Mouse (Mus musculus) heart, postnatal 0 days (tissue): ENCODE measurements around the gene Tbcd.

Source experiments
- CTCF ChIP-seq: IDR thresholded peaks from 2 replicates; pipeline ENCODE4 v1.5.1; 2016; ENCODE audit warnings: antibody characterized with exemption, control low read depth, low read depth
- EP300 ChIP-seq: IDR thresholded peaks from 2 replicates; pipeline ENCODE4 v1.6.1; 2016; ENCODE audit warnings: antibody characterized with exemption, low read depth

DNA sequence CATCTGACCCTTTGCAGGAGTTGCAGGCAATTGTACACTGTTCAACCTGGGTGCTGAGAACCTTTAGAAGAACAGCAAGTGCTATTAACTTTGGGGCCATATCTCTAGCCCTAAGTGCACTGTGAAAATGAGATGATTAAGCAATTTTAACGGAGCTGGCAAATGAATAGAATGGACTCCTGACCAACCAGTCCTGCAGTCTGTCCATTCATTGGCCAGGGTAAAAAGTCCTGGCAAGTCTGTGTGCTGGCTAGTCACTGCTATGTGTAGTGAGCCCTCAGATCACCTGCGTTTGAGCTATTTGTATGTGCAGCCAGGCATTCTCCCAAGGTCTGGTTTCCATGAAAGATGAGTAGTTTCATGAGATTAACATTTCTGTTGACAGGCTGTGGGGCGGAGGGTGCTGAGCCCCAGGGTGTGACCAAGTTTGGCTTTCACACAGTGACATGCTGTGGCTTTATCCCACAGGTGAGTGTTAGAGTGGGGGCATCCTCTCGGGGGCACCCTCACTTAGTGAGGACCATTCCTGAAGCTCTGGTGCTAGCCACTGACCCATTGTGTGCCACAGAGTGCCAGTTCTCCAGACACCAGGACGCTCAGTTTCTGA is 12.0 kb upstream of the Tbcd start:
- TF ChIP-seq CTCF (no peak), EP300 (no peak)
